Mouse (Mus musculus) heart, embryonic 14.5 days (tissue): ENCODE measurements at regions not wholly inside any gene's neighbourhood (a gene's known extent, or its start where the extent isn't known, plus 50 kb on each side); places are given as distances from the start of the nearest gene placed in this dataset.

Experiments
- ATAC-seq: fragments of 200-750 bp; cut with Nextera tagmentation; 2 replicates; pipeline ENCODE4 v1.8.0; 2017; ENCODE audit warnings: low read depth, moderate TSS enrichment; ENCODE audit not compliant: insufficient number of reproducible peaks, insufficient read depth, low FRiP score
- H3K27ac ChIP-seq, 2 experiments: fragments of 200-500 bp in 1 of 2; fragments of 300-500 bp in 1 of 2; sonication (generic) in 1 of 2; replicated peaks in 1 of 2; 2 replicates each; pipeline ENCODE4 v1.5.1; 2012 to 2014; ENCODE audit warnings: low read depth in 2 of 2, low read length in 2 of 2, control low read depth in 1 of 2, mild to moderate bottlenecking in 1 of 2, mixed read lengths in 1 of 2; ENCODE audit not compliant: control insufficient read depth in 1 of 2, insufficient read depth in 1 of 2
- H3K27me3 ChIP-seq: fragments of 300-500 bp; sonication (generic); 2 replicates; pipeline ENCODE4 v1.6.1; 2014; ENCODE audit warnings: mild to moderate bottlenecking, low read length, control low read depth; ENCODE audit not compliant: control insufficient read depth, insufficient read depth
- H3K36me3 ChIP-seq: fragments of 300-500 bp; sonication (generic); 2 replicates; pipeline ENCODE4 v1.6.1; 2014; ENCODE audit warnings: mild to moderate bottlenecking, control low read depth, low read length, mixed read lengths; ENCODE audit not compliant: control insufficient read depth, insufficient read depth
- H3K4me1 ChIP-seq, 2 experiments: fragments of 200-500 bp in 1 of 2; fragments of 300-500 bp in 1 of 2; sonication (generic) in 1 of 2; 2 replicates each; pipeline ENCODE4 v1.6.1; 2012 to 2014; ENCODE audit warnings: low read length in 2 of 2, control low read depth in 1 of 2, mixed read lengths in 1 of 2; ENCODE audit not compliant: control insufficient read depth in 2 of 2, insufficient read depth in 2 of 2
- H3K4me2 ChIP-seq: fragments of 300-500 bp; sonication (generic); 2 replicates; pipeline ENCODE4 v1.6.1; 2014; ENCODE audit warnings: mild to moderate bottlenecking, low read length
- H3K4me3 ChIP-seq, 2 experiments: fragments of 200-500 bp in 1 of 2; fragments of 300-500 bp in 1 of 2; sonication (generic) in 1 of 2; 2 replicates each; pipeline ENCODE4 v1.5.1; 2012 to 2014; ENCODE audit warnings: low read length in 2 of 2, mild to moderate bottlenecking in 2 of 2, control low read depth in 1 of 2, low read depth in 1 of 2, moderate library complexity in 1 of 2; ENCODE audit not compliant: control insufficient read depth in 1 of 2, insufficient read depth in 1 of 2
- H3K9ac ChIP-seq: fragments of 300-500 bp; sonication (generic); 2 replicates; pipeline ENCODE4 v1.6.1; 2014; ENCODE audit warnings: mild to moderate bottlenecking, low read length
- H3K9me3 ChIP-seq: fragments of 300-500 bp; sonication (generic); 2 replicates; pipeline ENCODE4 v1.6.1; 2016; ENCODE audit warnings: low read length, control low read depth; ENCODE audit not compliant: control insufficient read depth
- WGBS: fragments of 180-500 bp; shearing (Covaris S2); extraction: QIAGEN DNeasy Blood & Tissue Kit; methylation state at CpG from one replicate; pipeline ENCODE4 v1.1.7; 2014; 5-methylcytosine and 5-hydroxymethylcytosine counted together

DNA sequence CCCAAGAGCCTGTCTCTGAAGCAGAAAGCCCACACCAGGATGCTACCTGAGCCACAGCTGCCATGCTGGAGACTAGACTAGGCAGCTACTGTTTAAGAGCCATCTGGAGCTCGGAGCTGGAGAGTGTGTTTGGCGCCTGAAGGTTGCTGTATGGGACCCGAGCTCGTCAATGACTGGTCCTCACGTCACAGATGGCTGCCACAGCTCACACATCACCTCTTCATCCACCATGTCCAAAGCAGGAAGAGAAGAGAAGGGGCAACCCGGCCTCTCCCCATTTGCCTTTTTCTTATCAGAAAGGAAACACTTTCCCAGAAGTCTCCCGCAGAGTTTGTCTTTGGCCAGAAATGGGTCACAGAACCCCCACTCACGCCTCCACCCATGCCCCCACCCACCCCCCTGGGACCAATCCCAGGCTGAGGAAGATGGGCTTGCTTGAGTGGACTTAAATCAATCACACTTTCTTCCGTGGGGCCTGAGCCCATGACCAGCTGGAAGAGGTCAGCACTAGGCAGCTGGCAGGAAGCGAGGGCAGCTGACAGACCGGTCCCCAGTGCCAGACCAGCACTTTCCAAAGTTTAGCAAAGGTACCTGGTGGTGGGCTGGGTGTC, 53.5 kb upstream of the Ptpn1 start:
- Histone ChIP-seq H3K4me2 (no peak overlapping the region), H3K9me3 (peaks cover 4% of the 10 kb centered on the region; the same call in 1 of the 2 replicates), H3K27ac (no peak overlapping the region), H3K4me1 (peaks cover 0 to 2% of the 10 kb centered on the region in 2 experiments; a peak in 1 of 4 replicates), H3K4me3 (no peak overlapping the region), H3K36me3 (no peaks in the 10 kb centered on the region), H3K9ac (no peak overlapping the region), H3K27me3 (no peaks in the 10 kb centered on the region)
- 33% methylated on average over 11 of the region's 11 CpGs for WGBS
- no peak for ATAC-seq

DNA sequence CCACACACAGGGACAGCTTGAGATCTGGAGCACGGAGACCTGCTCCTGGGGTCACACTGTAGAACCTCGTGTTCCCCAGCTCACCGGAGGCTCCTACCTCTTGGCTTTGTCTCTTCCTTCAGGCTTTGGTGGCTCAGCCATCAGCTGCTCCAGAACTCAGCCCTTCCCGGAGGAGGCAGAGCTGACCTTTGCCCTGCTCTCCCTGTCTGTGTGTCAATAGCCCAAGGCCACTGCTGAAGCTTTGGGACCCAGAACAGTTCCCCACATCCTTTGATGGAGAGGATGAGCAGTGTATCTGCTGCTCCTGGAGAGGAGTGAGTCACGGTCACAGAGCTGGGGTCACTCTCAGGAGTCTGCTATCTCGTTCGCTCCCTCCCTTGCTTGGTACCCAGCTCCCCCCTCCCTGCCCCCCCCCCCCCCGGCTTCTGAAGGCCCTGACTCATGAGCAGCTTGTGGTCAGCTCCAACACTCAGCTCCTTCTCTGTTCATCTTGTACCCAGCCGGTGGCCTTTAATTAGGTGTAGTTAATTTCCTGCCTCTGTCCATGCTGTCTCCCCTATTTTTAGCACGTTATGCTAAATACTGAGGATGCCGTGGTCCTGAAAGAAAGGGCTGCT, 54.5 kb upstream of the Ptpn1 start:
- Histone ChIP-seq H3K36me3 (no peaks in the 10 kb centered on the region), H3K4me1 (peaks cover 0 to 2% of the 10 kb centered on the region in 2 experiments; a peak in 1 of 4 replicates), H3K9ac (no peak overlapping the region), H3K4me2 (no peak overlapping the region), H3K4me3 (no peak overlapping the region), H3K27ac (no peak overlapping the region), H3K9me3 (peaks cover 3% of the 10 kb centered on the region; the same call in 1 of the 2 replicates), H3K27me3 (no peaks in the 10 kb centered on the region)
- no peak for ATAC-seq
- WGBS = 42% methylated on average over 10 of the region's 11 CpGs

DNA sequence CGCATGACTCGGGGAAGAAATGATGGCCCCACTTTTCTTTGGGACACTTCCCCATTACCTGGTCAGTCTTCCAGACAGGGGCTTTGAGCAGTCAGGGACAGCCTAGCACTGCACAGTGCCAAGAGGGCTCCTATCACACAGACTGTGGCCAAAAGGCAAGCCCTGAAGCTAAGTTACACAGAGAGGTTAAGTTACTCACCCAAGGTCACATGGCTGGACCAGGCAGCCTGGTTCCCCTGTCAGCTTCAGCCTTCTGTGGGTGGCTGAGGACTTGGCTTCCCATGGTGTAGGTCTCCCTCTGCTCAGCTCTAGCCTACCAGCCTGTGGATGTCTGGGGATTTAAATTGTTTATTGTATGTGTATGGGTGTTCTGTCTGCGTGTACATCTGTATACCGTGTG, 59.4 kb upstream of the Ptpn1 start:
- no peaks in the 10 kb centered on the region for H3K9me3 ChIP-seq
- ATAC-seq = no peak
- peaks cover 9% of the 10 kb centered on the region for H3K27me3 ChIP-seq
- WGBS = 95% methylated on average over 4 of the region's 4 CpGs
- no peak overlapping the region for H3K9ac ChIP-seq
- H3K4me2 ChIP-seq = no peak overlapping the region
- no peak overlapping the region for H3K4me3 ChIP-seq
- no peak overlapping the region for H3K27ac ChIP-seq
- peaks cover 1 to 3% of the 10 kb centered on the region in 2 experiments; a peak in 3 of 4 replicates for H3K4me1 ChIP-seq
- no peaks in the 10 kb centered on the region for H3K36me3 ChIP-seq

DNA sequence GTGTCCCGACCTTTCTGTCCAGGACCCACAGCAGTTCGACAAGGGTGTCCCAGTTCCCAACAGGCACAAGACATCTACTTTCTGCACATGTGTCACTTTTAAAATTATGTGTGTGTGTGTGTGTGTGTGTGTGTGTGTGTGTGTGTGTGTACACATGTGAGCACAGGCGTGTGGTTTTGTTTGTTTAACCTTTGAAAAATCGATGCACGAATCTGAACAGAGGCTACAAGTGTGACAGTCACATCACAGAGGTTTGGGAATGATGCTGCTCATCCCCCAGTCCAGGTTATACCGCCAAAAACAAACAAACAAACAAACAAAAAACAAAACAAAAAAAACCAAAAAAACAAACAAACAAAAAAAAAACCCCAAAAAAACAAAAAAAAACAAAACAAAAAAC, 61.7 kb upstream of the Ptpn1 start:
- H3K27me3 ChIP-seq = peaks cover 9% of the 10 kb centered on the region
- no peak for ATAC-seq
- H3K4me3 ChIP-seq = no peak overlapping the region
- no peak overlapping the region for H3K4me2 ChIP-seq
- H3K27ac ChIP-seq = no peak overlapping the region
- H3K9ac ChIP-seq = no peak overlapping the region
- no peaks in the 10 kb centered on the region for H3K36me3 ChIP-seq
- H3K9me3 ChIP-seq = no peaks in the 10 kb centered on the region
- 87% methylated on average over 6 of the region's 6 CpGs for WGBS
- H3K4me1 ChIP-seq = peaks cover 20% of the 10 kb centered on the region in 2 experiments

DNA sequence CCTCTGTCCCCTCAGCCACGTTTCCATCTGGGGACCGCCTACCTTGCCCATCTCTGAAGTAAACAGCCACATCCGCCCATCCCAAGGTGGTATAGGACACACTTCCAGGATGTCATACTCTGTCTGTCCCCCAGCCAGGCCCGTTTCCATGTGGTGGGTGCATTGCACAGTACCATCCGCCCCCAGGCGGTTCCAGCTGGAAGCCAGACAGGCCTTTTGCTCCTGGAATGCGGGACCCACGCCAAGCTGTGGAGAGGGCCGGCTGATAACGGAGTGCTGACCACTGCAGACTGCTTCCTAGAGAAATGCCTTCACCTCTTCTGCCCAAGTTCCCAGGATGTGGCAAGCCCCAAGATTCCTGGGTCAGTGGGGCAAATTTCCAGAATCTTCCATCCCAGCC, 65.1 kb upstream of the Ptpn1 start:
- Histone ChIP-seq H3K27me3 (peaks cover 9% of the 10 kb centered on the region), H3K4me2 (peak overlapping the region; percentile 23; the same call in 1 of the 2 replicates), H3K27ac (peak overlapping the region; percentile 54 to 72), H3K4me3 (no peak overlapping the region), H3K4me1 (peaks cover 36 to 38% of the 10 kb centered on the region in 2 experiments), H3K36me3 (no peaks in the 10 kb centered on the region), H3K9me3 (no peaks in the 10 kb centered on the region), H3K9ac (peak overlapping the region; percentile 55; the same call in 1 of the 2 replicates)
- WGBS = 3% methylated on average over 10 of the region's 10 CpGs
- ATAC-seq = peak; percentile 87

DNA sequence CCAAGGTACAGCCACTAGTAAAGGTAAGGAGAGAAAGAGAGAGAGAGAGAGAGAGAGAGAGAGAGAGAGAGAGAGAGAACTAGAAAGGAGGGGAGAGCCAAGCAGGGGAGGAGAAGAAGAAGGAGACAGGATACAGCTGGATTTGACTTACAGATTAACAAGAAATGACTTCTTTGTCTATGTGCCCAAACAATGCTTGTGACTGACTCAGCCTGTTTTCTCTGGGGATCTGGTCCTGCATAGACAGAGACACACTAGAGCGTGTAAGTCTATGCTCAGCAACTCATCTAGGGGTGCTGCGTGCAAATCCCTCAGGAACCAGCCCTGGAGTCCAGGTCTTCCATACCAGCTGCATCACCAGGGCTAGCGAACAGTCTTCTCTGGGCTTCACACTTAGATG, 66.3 kb upstream of the Ptpn1 start:
- H3K9me3 ChIP-seq = no peaks in the 10 kb centered on the region
- H3K9ac ChIP-seq = no peak overlapping the region
- no peaks in the 10 kb centered on the region for H3K36me3 ChIP-seq
- peaks cover 45% of the 10 kb centered on the region in 2 experiments for H3K4me1 ChIP-seq
- ATAC-seq = no peak
- H3K27me3 ChIP-seq = peaks cover 9% of the 10 kb centered on the region
- 0 out of 4 replicates have a peak overlapping the region, but pooled peaks of 1 of the 2 experiments have one; percentile 72 for H3K27ac ChIP-seq
- H3K4me3 ChIP-seq = no peak overlapping the region
- 71% methylated on average over 3 of the region's 3 CpGs for WGBS
- H3K4me2 ChIP-seq = no peak overlapping the region

DNA sequence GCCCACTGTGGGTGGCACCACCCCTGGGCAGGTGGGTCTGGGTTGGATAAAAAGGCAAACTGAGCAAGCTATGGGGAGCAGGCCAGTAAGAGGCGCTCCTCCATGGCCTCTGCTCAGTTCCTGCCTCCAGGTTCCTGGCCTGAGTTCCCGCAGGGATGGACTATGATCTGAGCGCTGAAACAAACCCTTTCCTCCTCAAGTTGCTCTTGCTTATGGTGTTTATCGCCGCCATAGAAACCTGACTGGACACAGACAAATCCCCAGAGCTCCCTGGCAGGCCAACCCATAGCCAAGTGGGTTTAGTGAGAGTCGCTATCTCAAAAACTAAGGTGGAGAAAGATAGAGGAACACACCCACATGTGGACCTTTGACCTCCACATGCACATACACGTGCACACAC, 67.2 kb upstream of the Ptpn1 start:
- no peak overlapping the region for H3K4me2 ChIP-seq
- peaks cover 9% of the 10 kb centered on the region for H3K27me3 ChIP-seq
- H3K9ac ChIP-seq = no peak overlapping the region
- no peak overlapping the region for H3K27ac ChIP-seq
- 66% methylated on average over 7 of the region's 7 CpGs for WGBS
- H3K4me3 ChIP-seq = no peak overlapping the region
- peaks cover 53% of the 10 kb centered on the region in 2 experiments for H3K4me1 ChIP-seq
- H3K36me3 ChIP-seq = no peaks in the 10 kb centered on the region
- ATAC-seq = no peak
- H3K9me3 ChIP-seq = no peaks in the 10 kb centered on the region
